Mouse (Mus musculus): ENCODE data around the gene Smc3. TPM values are rescaled to one million over a fixed set of nuclear protein-coding genes. Genes with fewer than 3 reads are reported as not detected.

Smc3 gene
- total RNA-seq (2014; rRNA removed; ENCODE audit: low replicate concordance) (8.3 and 19.5 TPM in 2 replicates), polyA plus RNA-seq (2015; fragmentation: Nextera tagmentation; extraction: Ambion mirVana) (24.1 and 25.3 TPM in 2 replicates)

DNA sequence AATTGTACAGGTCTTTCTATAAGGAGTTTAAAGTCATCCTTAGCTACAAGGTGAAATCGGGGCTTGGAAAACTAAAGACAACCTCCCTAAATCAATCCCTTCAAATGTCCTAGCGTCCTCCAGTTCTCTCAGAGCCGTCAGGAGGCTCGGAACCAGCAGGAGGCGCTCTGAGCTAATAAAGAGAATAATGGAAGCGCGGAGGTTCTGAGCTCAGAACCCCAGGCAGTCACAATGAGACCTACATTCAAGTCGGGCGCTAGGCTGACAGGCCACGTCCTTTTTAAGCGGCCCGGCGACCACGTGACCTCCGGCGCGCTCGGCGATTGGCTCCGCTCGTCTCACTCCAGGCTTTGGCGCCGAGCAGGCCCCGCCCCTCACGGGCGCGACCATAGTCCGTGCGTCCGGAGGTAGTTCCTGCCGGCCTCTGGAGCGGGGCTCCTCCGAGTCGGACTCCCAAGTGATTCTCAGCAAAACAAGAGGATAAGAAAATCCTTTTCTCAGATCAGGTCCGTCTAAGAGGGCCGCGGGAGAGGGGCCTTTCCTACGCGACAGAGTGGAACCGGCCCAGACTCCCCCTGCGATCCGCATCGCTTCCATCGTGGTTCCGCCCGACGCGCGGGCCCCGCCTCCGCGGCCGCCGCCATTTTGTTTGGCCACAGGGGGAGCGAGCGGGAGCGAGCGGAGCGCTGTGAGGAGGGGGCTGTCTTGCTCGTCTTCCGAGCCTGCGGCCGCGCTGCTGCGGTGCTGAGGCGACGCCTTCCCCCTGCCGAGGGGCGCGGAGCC is at the start of gene Smc3:
Gene Smc3, plus strand, starts transcription at position 642 of the 783 bp plus-strand sequence.
- peak; percentile 97 for DNase-seq (ENCODE audit: low spot score)
- ATAC-seq (ENCODE audit: insufficient read depth, low read depth): peak; percentile 97
- H3K9me3 ChIP-seq (replicated peaks; ENCODE audit: control insufficient read depth, low read length): no peaks in the 10 kb centered on the region
- WGBS: under 1% methylated on average over 65 of the region's 70 CpGs
- TF ChIP-seq CTCF (IDR thresholded peaks at IDR 0.05; ENCODE audit: low read depth) (peak; percentile 79), EP300 (IDR thresholded peaks at IDR 0.05; ENCODE audit: low read depth) (peak; percentile 91)
- H3K4me3 ChIP-seq (ENCODE audit: low read depth, low read length): peak within 1 kb of the TSS; percentile 98
- peak within 1 kb of the TSS; percentile 95 for H3K27ac ChIP-seq (ENCODE audit: low read depth)
- no peaks in the 10 kb centered on the region for H3K27me3 ChIP-seq (ENCODE audit: control insufficient read depth, insufficient read depth, low read length)
- peaks cover 14% of the 10 kb centered on the region for H3K4me1 ChIP-seq (ENCODE audit: control insufficient read depth, insufficient read depth)
- H3K4me2 ChIP-seq (ENCODE audit: low read depth, low read length): peak within 1 kb of the TSS; percentile 91
- H3K36me3 ChIP-seq (replicated peaks; ENCODE audit: control insufficient read depth, insufficient read depth, low read length): no peaks in the 10 kb centered on the region; the same call in 1 of the 2 replicates
- peak within 1 kb of the TSS; percentile 92 for H3K9ac ChIP-seq (replicated peaks; ENCODE audit: low read depth, low read length)

DNA sequence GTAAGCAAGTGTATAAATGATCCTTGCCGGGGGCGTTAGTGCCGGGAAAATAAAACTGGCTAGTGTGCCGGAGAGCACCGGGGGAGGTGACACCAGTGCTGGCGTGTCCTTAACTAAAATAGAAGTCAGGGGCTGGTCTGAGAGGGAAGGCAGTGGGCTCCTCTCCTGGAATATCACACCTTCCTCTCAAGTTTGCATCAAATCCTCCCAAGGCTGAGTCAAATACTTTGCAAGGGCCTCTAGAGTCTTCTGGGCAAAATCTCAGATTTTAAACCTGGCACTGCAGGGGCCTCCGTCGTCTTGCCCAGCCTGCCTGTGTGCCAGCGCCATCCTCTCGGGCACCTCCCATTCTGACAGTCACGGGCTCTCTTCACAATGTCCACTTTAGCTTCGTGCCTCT is 49.2 kb upstream of the Smc3 start:
- H3K27me3 ChIP-seq (ENCODE audit: control insufficient read depth, insufficient read depth, low read length): no peaks in the 10 kb centered on the region
- ATAC-seq (ENCODE audit: insufficient read depth, low read depth): no peak
- H3K36me3 ChIP-seq (replicated peaks; ENCODE audit: control insufficient read depth, insufficient read depth, low read length): no peaks in the 10 kb centered on the region
- no peak overlapping the region for H3K27ac ChIP-seq (ENCODE audit: low read depth)
- no peak for TF ChIP-seq CTCF (IDR thresholded peaks at IDR 0.05; ENCODE audit: low read depth)
- no peak for TF ChIP-seq EP300 (IDR thresholded peaks at IDR 0.05; ENCODE audit: low read depth)
- no peak overlapping the region for H3K4me2 ChIP-seq (ENCODE audit: low read depth, low read length)
- no peak overlapping the region for H3K9ac ChIP-seq (replicated peaks; ENCODE audit: low read depth, low read length)
- WGBS: 50% methylated on average over 12 of the region's 12 CpGs
- no peak for DNase-seq (ENCODE audit: low spot score)
- no peaks in the 10 kb centered on the region for H3K4me1 ChIP-seq (ENCODE audit: control insufficient read depth, insufficient read depth)
- no peak overlapping the region for H3K4me3 ChIP-seq (ENCODE audit: low read depth, low read length)
- no peaks in the 10 kb centered on the region for H3K9me3 ChIP-seq (replicated peaks; ENCODE audit: control insufficient read depth, low read length)

DNA sequence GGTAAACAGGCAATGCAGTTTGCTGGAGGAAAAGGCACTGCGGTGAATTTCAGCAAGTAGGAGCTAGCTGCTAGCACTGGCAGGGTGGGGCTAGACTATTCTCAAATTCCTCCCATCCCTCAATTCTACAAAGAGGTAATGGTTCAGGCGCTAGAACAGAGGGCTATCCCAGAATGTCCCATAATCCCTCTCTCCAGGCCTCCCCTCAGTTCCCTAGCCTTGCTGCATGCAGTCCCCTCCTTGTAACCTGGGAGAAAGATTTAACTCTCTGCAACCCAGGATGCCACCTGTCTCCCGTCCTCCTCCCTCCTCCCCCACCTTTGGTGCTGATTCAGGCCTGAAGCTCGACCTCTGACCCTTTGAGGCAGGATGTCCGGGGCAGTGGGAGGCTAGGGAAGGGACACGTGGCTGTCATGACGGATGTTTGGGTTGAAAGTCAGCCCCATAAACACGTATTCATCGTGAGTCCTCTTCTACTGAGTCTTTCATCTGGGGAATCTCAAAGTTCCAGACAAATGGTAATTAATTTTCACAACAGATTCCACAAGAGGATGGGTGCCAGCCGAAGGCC is 47.9 kb upstream of the Smc3 start:
- Histone ChIP-seq H3K27me3 (ENCODE audit: control insufficient read depth, insufficient read depth, low read length) (no peaks in the 10 kb centered on the region), H3K27ac (ENCODE audit: low read depth) (no peak overlapping the region), H3K36me3 (replicated peaks; ENCODE audit: control insufficient read depth, insufficient read depth, low read length) (no peaks in the 10 kb centered on the region), H3K9me3 (replicated peaks; ENCODE audit: control insufficient read depth, low read length) (no peaks in the 10 kb centered on the region), H3K9ac (replicated peaks; ENCODE audit: low read depth, low read length) (no peak overlapping the region), H3K4me3 (ENCODE audit: low read depth, low read length) (no peak overlapping the region), H3K4me2 (ENCODE audit: low read depth, low read length) (no peak overlapping the region), H3K4me1 (ENCODE audit: control insufficient read depth, insufficient read depth) (peaks cover 3% of the 10 kb centered on the region)
- 55% methylated on average over 10 of the region's 10 CpGs for WGBS
- no peak for TF ChIP-seq CTCF (IDR thresholded peaks at IDR 0.05; ENCODE audit: low read depth)
- no peak for TF ChIP-seq EP300 (IDR thresholded peaks at IDR 0.05; ENCODE audit: low read depth)
- DNase-seq (ENCODE audit: low spot score) (no peak), ATAC-seq (ENCODE audit: insufficient read depth, low read depth) (no peak)

DNA sequence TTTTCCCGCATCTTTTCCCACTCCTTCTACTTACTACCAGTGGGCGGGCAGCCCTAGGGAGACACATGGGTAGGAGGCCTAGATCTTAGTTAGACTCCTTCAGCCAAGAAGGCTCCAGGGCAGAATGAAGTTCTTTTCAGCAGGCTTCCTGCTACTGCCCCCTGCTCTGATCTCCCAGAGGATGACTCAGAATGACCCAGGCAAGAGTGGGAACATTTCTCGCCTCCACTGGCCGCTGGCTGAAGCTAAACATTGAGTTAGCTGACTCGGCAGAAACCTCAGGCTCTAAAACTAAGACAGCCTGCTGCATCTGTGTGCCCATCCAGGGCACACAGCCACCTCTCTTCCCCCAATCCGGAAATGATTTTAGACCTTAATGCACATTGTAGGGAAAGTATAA is 47.4 kb upstream of the Smc3 start:
- ATAC-seq (ENCODE audit: insufficient read depth, low read depth): no peak

DNA sequence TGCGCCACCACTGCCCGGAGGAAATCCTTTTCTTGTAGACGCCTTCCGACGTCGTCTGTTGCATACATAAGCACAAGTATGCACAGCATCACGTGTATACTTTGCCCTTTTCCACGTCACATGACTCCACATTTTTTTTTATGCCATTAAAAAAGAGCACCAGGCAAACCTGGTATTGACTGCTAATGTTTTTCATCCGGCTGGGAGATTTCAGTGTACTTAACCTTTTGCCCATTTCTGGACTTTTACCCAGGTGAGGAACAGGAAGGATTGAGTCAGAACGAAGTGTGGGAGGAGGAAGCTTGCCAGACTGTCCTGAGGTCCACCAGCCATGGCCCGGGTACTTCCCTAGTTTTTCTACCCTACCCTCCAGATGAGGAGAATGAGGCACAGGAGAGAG is 45.8 kb upstream of the Smc3 start:
- Histone ChIP-seq H3K4me2 (ENCODE audit: low read depth, low read length) (no peak overlapping the region), H3K4me3 (ENCODE audit: low read depth, low read length) (no peak overlapping the region), H3K27me3 (ENCODE audit: control insufficient read depth, insufficient read depth, low read length) (no peaks in the 10 kb centered on the region), H3K36me3 (replicated peaks; ENCODE audit: control insufficient read depth, insufficient read depth, low read length) (no peaks in the 10 kb centered on the region), H3K9ac (replicated peaks; ENCODE audit: low read depth, low read length) (no peak overlapping the region), H3K27ac (ENCODE audit: low read depth) (no peak overlapping the region), H3K4me1 (ENCODE audit: control insufficient read depth, insufficient read depth) (peaks cover 6% of the 10 kb centered on the region), H3K9me3 (replicated peaks; ENCODE audit: control insufficient read depth, low read length) (no peaks in the 10 kb centered on the region)
- ATAC-seq (ENCODE audit: insufficient read depth, low read depth): no peak
- no peak for DNase-seq (ENCODE audit: low spot score)
- TF ChIP-seq CTCF (IDR thresholded peaks at IDR 0.05; ENCODE audit: low read depth): no peak
- TF ChIP-seq EP300 (IDR thresholded peaks at IDR 0.05; ENCODE audit: low read depth): no peak
- WGBS: 84% methylated on average over 11 of the region's 11 CpGs

More for the DNA sequence above, 47.4 kb upstream of the Smc3 start:
- peaks cover 6% of the 10 kb centered on the region for H3K4me1 ChIP-seq (ENCODE audit: control insufficient read depth, insufficient read depth)
- no peak overlapping the region for H3K9ac ChIP-seq (replicated peaks; ENCODE audit: low read depth, low read length)
- H3K4me2 ChIP-seq (ENCODE audit: low read depth, low read length): no peak overlapping the region
- H3K9me3 ChIP-seq (replicated peaks; ENCODE audit: control insufficient read depth, low read length): no peaks in the 10 kb centered on the region
- 52% methylated on average over 6 of the region's 6 CpGs for WGBS
- TF ChIP-seq EP300 (IDR thresholded peaks at IDR 0.05; ENCODE audit: low read depth): no peak
- TF ChIP-seq CTCF (IDR thresholded peaks at IDR 0.05; ENCODE audit: low read depth): no peak
- no peak overlapping the region for H3K27ac ChIP-seq (ENCODE audit: low read depth)
- H3K27me3 ChIP-seq (ENCODE audit: control insufficient read depth, insufficient read depth, low read length): no peaks in the 10 kb centered on the region
- no peaks in the 10 kb centered on the region for H3K36me3 ChIP-seq (replicated peaks; ENCODE audit: control insufficient read depth, insufficient read depth, low read length)
- no peak for DNase-seq (ENCODE audit: low spot score)
- no peak overlapping the region for H3K4me3 ChIP-seq (ENCODE audit: low read depth, low read length)
